Mouse (Mus musculus) intestine, postnatal 0 days (tissue): ENCODE results near the gene Tshz2. TPM values are rescaled to one million over a fixed set of nuclear protein-coding genes. Genes with fewer than 3 reads are reported as not detected.
A peak's percentile ranks its signal among the peaks of the same experiment; 100 is the strongest.

ENCODE experiments used
- ATAC-seq: fragments of 200-750 bp; cut with Nextera tagmentation; 2 replicates; pipeline ENCODE4 v1.8.0; 2017; ENCODE audit warnings: mild to moderate bottlenecking, moderate TSS enrichment, moderate library complexity
- H3K27ac ChIP-seq: fragments of 300-500 bp; sonication (generic); 2 replicates; pipeline ENCODE4 v1.5.1; 2014; ENCODE audit warnings: mild to moderate bottlenecking, low read depth, low read length, moderate library complexity
- H3K27me3 ChIP-seq: fragments of 300-500 bp; sonication (generic); replicated peaks from 2 replicates; pipeline ENCODE4 v1.6.1; 2014; ENCODE audit warnings: low read length, mixed read lengths; ENCODE audit not compliant: control insufficient read depth, insufficient read depth
- H3K36me3 ChIP-seq: fragments of 300-500 bp; sonication (generic); 2 replicates; pipeline ENCODE4 v1.6.1; 2014; ENCODE audit warnings: mild to moderate bottlenecking, moderate library complexity; ENCODE audit not compliant: control insufficient read depth, insufficient read depth
- H3K4me1 ChIP-seq: fragments of 300-500 bp; sonication (generic); replicated peaks from 2 replicates; pipeline ENCODE4 v1.6.1; 2014; ENCODE audit warnings: antibody characterized with exemption, low read length, mixed read lengths; ENCODE audit not compliant: control insufficient read depth, insufficient read depth
- H3K4me2 ChIP-seq: fragments of 300-500 bp; sonication (generic); replicated peaks from 2 replicates; pipeline ENCODE4 v1.6.1; 2014; ENCODE audit warnings: low read depth, mild to moderate bottlenecking, moderate library complexity
- H3K4me3 ChIP-seq: fragments of 300-500 bp; sonication (generic); 2 replicates; pipeline ENCODE4 v1.5.1; 2014; ENCODE audit warnings: low read depth, low read length
- H3K9ac ChIP-seq: fragments of 300-500 bp; sonication (generic); 2 replicates; pipeline ENCODE4 v1.6.1; 2014; ENCODE audit warnings: mild to moderate bottlenecking, low read depth, low read length
- H3K9me3 ChIP-seq: fragments of 300-500 bp; sonication (generic); 2 replicates; pipeline ENCODE4 v1.6.1; 2016; ENCODE audit warnings: mixed run types; ENCODE audit not compliant: control insufficient read depth
- CTCF ChIP-seq: sonication (generic); IDR thresholded peaks from 2 replicates; pipeline ENCODE4 v1.5.1; 2016; ENCODE audit warnings: low read depth, mild to moderate bottlenecking, control low read depth, antibody characterized with exemption, moderate library complexity
- WGBS: fragments of 180-500 bp; shearing (Covaris S2); extraction: QIAGEN DNeasy Blood & Tissue Kit; methylation state at CpG from one replicate; pipeline ENCODE4 v1.1.7; 2014; 5-methylcytosine and 5-hydroxymethylcytosine counted together
- polyA plus RNA-seq: library from polyadenylated mRNA; unstranded; fragments of >200 nt; fragmentation: Nextera tagmentation; extraction: Ambion mirVana; gene quantifications from 2 replicates; pipeline ENCODE4 v1.2.1, GENCODE M21; 2015

Gene Tshz2
- polyA plus RNA-seq, 1 experiment from 2014 or later, result 6.3 TPM

DNA sequence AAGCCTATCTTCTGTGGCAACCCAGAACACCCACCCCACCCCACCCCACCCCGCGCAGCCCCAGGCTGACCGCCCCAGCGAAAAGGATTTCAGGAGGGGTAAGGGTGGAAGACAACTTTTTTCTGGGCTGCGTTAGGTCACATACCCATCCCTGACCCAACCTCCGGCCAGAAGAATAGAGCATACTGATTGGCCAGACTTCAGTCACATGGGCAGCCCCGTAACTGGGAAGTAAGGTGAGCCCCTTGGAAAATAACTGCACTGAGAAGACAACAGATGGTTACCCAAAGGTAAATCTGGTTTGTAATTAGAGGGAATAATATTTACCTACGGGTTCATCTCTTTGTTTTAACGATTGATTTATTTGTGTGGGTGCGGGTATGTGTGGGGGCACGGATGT is 402.0 kb downstream of the Tshz2 start:
- H3K36me3 ChIP-seq, result no peaks in the 10 kb centered on the region
- no peak overlapping the region for H3K4me2 ChIP-seq
- no peak overlapping the region for H3K9ac ChIP-seq
- WGBS, result 92% methylated on average over 11 of the region's 11 CpGs
- H3K27ac ChIP-seq, result no peak overlapping the region
- TF ChIP-seq CTCF, result no peak
- ATAC-seq, result no peak
- H3K4me3 ChIP-seq, result no peak overlapping the region
- H3K9me3 ChIP-seq, result no peaks in the 10 kb centered on the region
- H3K27me3 ChIP-seq, result no peaks in the 10 kb centered on the region
- no peaks in the 10 kb centered on the region for H3K4me1 ChIP-seq

DNA sequence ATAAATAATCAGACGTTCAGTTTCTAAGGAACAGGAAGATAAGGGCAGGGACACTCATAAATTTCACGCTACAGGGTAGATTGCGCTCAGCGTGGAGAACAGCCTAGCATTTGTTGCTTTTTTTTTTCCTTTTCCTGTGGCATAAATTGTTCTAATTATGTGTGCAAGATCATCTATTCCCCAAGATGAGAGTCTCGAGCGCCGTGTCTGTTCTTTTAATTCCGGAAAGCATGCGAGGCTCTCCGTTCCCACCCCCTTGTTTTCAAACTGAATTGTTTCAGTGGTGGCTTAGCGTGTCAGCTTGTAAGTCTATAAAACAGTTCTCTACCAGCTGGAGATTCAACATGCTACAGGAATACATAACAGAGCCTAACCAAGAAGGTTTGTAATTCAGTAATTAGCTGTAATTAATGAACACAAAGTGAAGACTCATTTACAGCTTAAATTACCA is 404.0 kb downstream of the Tshz2 start:
- Histone ChIP-seq H3K4me1 (no peaks in the 10 kb centered on the region), H3K4me2 (no peak overlapping the region), H3K4me3 (no peak overlapping the region), H3K9ac (no peak overlapping the region), H3K36me3 (no peaks in the 10 kb centered on the region), H3K27me3 (no peaks in the 10 kb centered on the region), H3K27ac (no peak overlapping the region), H3K9me3 (no peaks in the 10 kb centered on the region)
- WGBS, result 49% methylated on average over 11 of the region's 11 CpGs
- no peak for ATAC-seq
- TF ChIP-seq CTCF, result no peak

- H3K27me3 ChIP-seq, result no peaks in the 10 kb centered on the region
- WGBS, result 68% methylated on average over 13 of the region's 13 CpGs
- ATAC-seq, result no peak
- no peak overlapping the region for H3K4me2 ChIP-seq
- H3K9ac ChIP-seq, result no peak overlapping the region
- H3K36me3 ChIP-seq, result no peaks in the 10 kb centered on the region
- no peak for TF ChIP-seq CTCF
- no peak overlapping the region for H3K27ac ChIP-seq
- H3K4me1 ChIP-seq, result no peaks in the 10 kb centered on the region
- H3K4me3 ChIP-seq, result no peak overlapping the region
- no peaks in the 10 kb centered on the region for H3K9me3 ChIP-seq
These were observed 404.5 kb downstream of the Tshz2 start for GRCm38 (mm10) chr2:170037346-170037745.

GRCm38 (mm10) chr2:170039772-170040171 is 407.0 kb downstream of the Tshz2 start:
- Histone ChIP-seq H3K36me3 (no peaks in the 10 kb centered on the region), H3K27me3 (no peaks in the 10 kb centered on the region), H3K4me1 (no peaks in the 10 kb centered on the region), H3K4me2 (no peak overlapping the region), H3K9ac (no peak overlapping the region), H3K4me3 (no peak overlapping the region), H3K27ac (no peak overlapping the region), H3K9me3 (no peaks in the 10 kb centered on the region)
- TF ChIP-seq CTCF, result no peak
- no peak for ATAC-seq
- 83% methylated on average over 14 of the region's 14 CpGs for WGBS

GRCm38 (mm10) chr2:170041101-170041500 is 408.3 kb downstream of the Tshz2 start:
- no peak overlapping the region for H3K27ac ChIP-seq
- no peaks in the 10 kb centered on the region for H3K27me3 ChIP-seq
- no peak overlapping the region for H3K9ac ChIP-seq
- no peaks in the 10 kb centered on the region for H3K36me3 ChIP-seq
- no peaks in the 10 kb centered on the region for H3K9me3 ChIP-seq
- 0 out of 2 replicates have a peak overlapping the region, but pooled peaks have one; percentile 13 for H3K4me2 ChIP-seq
- WGBS, result 31% methylated on average over 9 of the region's 9 CpGs
- H3K4me3 ChIP-seq, result no peak overlapping the region
- no peaks in the 10 kb centered on the region for H3K4me1 ChIP-seq
- ATAC-seq, result no peak
- no peak for TF ChIP-seq CTCF

DNA sequence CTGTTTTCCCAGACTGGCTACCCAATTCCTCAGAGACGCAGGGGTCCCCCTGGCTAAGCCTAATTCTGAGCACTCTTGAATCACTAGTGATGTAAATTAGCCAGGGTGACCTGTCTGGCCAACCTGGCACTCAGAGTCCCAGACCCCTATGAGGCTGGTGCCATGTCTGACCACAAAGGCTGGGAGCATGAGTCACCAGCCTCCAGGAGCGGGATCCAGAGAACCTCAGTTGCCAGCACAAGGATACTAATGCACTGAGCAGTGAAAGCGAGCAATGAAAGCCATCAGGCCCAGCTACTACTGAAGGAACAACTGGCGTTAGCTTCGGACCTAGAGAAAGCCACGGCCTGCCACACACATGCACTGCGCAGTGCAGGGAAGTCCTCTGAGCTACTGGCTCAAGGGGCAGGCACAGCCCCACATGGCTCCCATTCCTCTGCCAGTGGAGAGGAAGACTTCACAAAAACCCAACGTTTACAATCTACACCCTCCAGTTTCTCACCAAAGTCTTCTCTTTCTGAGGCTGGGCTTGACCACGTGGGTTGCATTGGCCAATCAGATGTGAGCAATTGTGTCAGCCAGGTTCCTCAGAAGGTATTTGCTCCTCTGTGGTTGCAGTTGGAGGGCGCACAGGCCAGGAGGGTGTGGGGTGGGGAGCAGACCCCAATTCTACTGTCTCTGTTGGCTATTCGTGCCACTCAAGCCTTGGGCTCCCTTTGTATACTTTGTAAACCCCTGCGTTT is 409.8 kb downstream of the Tshz2 start:
- Histone ChIP-seq H3K9ac (no peak overlapping the region), H3K36me3 (no peaks in the 10 kb centered on the region), H3K4me1 (no peaks in the 10 kb centered on the region), H3K4me3 (no peak overlapping the region), H3K27me3 (no peaks in the 10 kb centered on the region), H3K27ac (no peak overlapping the region), H3K4me2 (no peak overlapping the region), H3K9me3 (no peaks in the 10 kb centered on the region)
- TF ChIP-seq CTCF, result no peak
- ATAC-seq, result no peak
- 79% methylated on average over 12 of the region's 12 CpGs for WGBS
